Mouse (Mus musculus): ENCODE results near the gene Nudt8. TPM values are rescaled to one million over a fixed set of nuclear protein-coding genes. Genes with fewer than 3 reads are reported as not detected.

Gene Nudt8
- polyA plus RNA-seq, 1 experiment from 2014 or later: 30.5 TPM

DNA sequence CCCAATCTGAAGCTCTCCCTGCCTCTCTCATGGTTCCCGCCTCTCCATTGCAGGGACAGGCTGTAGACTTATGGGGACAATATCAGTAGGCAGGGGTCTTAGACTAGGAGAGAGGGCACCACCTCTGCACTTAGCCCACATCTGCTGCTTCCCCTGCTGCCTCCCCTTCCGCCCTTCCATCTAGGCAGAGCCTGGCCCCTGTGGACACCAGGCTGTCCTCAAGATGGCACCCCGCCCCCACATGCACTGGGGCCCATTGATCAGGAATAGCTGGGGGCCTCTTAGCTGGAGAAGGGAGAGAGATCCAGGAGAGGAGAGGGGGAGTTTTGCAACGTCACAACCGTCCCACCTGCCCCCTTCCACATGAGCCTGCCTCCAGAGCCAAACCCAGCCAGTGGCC lies 8.0 kb upstream of the Nudt8 start, which contains the start of gene Tbx10:
Gene Tbx10 (plus strand): TSS at position 337 of the 400 bp plus-strand sequence.
- H3K4me3 ChIP-seq (replicated peaks; ENCODE audit: low read length): no peak within 1 kb of the TSS
- no peaks in the 10 kb centered on the region for H3K4me1 ChIP-seq (ENCODE audit: control insufficient read depth, insufficient read depth, low read length)
- H3K36me3 ChIP-seq (ENCODE audit: control insufficient read depth, insufficient read depth, low read length): no peaks in the 10 kb centered on the region
- H3K9ac ChIP-seq (ENCODE audit: low read length): no peak within 1 kb of the TSS
- no peaks in the 10 kb centered on the region for H3K9me3 ChIP-seq (replicated peaks; ENCODE audit: control insufficient read depth, low read length)
- H3K27me3 ChIP-seq (ENCODE audit: control insufficient read depth, insufficient read depth, low read length): no peaks in the 10 kb centered on the region
- ATAC-seq (ENCODE audit: insufficient read depth, low FRiP score): no peak
- H3K4me2 ChIP-seq (ENCODE audit: low read depth, low read length): no peak within 1 kb of the TSS
- 59% methylated on average over 5 of the region's 5 CpGs for WGBS
- no peak within 1 kb of the TSS for H3K27ac ChIP-seq (ENCODE audit: low read length)

DNA sequence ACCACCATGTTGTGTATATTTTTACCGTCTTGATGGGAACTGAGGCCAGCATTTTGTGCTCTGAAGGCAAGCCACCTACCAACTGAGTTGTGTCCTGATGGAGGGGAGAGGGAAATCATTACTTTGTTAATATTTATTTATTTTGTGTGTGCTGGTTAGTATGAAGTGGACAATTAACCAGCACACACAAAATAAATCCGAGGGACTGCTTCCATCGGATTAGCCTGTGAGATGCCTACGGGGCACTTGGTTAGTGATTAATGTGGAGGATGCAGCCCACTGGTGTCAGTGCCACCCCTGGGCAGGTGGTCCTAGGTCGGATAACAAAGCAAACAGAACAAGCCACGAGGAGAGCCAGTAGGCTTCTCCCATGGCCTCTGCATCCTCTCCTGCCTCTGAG lies 5.4 kb upstream of the Nudt8 start:
- Histone ChIP-seq H3K36me3 (ENCODE audit: control insufficient read depth, insufficient read depth, low read length) (no peaks in the 10 kb centered on the region), H3K4me3 (replicated peaks; ENCODE audit: low read length) (no peak overlapping the region), H3K4me2 (ENCODE audit: low read depth, low read length) (no peak overlapping the region), H3K9ac (ENCODE audit: low read length) (no peak overlapping the region), H3K9me3 (replicated peaks; ENCODE audit: control insufficient read depth, low read length) (no peaks in the 10 kb centered on the region), H3K27ac (ENCODE audit: low read length) (no peak overlapping the region), H3K27me3 (ENCODE audit: control insufficient read depth, insufficient read depth, low read length) (no peaks in the 10 kb centered on the region), H3K4me1 (ENCODE audit: control insufficient read depth, insufficient read depth, low read length) (peaks cover 4% of the 10 kb centered on the region; the same call in 1 of the 2 replicates)
- WGBS: 58% methylated on average over 6 of the region's 6 CpGs
- ATAC-seq (ENCODE audit: insufficient read depth, low FRiP score): no peak

DNA sequence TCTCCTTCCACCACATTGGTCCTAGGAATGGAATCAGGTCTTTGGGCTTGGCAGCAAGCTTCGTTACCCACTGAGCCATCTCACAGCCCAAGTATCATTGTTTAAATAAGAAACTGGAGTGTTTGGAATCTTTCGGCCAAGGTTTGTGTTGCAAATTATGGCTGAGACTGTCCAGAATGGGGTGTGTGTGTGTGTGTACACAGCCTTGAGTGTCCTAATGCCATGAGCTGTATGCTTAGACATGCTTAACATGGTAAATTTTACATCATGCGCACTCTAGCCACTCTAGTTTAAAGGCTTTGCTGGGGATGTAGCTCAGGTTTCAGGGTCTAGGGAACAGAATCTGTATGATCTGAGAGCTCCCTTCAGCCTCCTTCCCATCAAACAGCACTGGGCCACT lies 4.9 kb upstream of the Nudt8 start:
- Histone ChIP-seq H3K4me2 (ENCODE audit: low read depth, low read length) (no peak overlapping the region), H3K9ac (ENCODE audit: low read length) (no peak overlapping the region), H3K9me3 (replicated peaks; ENCODE audit: control insufficient read depth, low read length) (no peaks in the 10 kb centered on the region), H3K27ac (ENCODE audit: low read length) (no peak overlapping the region), H3K4me1 (ENCODE audit: control insufficient read depth, insufficient read depth, low read length) (peaks cover 4% of the 10 kb centered on the region; the same call in 1 of the 2 replicates), H3K27me3 (ENCODE audit: control insufficient read depth, insufficient read depth, low read length) (no peaks in the 10 kb centered on the region), H3K4me3 (replicated peaks; ENCODE audit: low read length) (no peak overlapping the region), H3K36me3 (ENCODE audit: control insufficient read depth, insufficient read depth, low read length) (no peaks in the 10 kb centered on the region)
- WGBS: 73% methylated on average over 3 of the region's 3 CpGs
- ATAC-seq (ENCODE audit: insufficient read depth, low FRiP score): no peak

DNA sequence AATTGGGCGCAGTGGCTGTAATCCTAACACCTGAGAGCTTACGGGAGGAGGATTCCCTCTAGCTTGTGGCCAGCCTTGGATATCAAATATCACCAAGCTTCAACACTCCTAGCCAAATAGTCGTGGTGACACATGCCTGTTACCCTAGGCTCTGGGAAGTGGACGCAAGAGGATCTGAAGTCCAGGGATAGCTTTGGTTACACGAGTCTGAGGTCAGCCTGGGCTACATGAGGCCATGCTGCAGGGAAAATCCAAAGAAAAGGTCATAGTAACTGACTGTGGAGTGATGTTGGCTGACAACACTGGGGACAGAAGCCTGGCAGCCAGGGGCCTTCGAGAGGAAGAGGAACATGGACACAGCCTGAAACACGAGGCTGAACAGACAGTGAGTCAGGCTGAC lies 4.3 kb upstream of the Nudt8 start:
- Histone ChIP-seq H3K27me3 (ENCODE audit: control insufficient read depth, insufficient read depth, low read length) (no peaks in the 10 kb centered on the region), H3K9ac (ENCODE audit: low read length) (no peak overlapping the region), H3K4me2 (ENCODE audit: low read depth, low read length) (no peak overlapping the region), H3K9me3 (replicated peaks; ENCODE audit: control insufficient read depth, low read length) (no peaks in the 10 kb centered on the region), H3K4me1 (ENCODE audit: control insufficient read depth, insufficient read depth, low read length) (peaks cover 7% of the 10 kb centered on the region), H3K36me3 (ENCODE audit: control insufficient read depth, insufficient read depth, low read length) (no peaks in the 10 kb centered on the region), H3K27ac (ENCODE audit: low read length) (no peak overlapping the region), H3K4me3 (replicated peaks; ENCODE audit: low read length) (no peak overlapping the region)
- 65% methylated on average over 7 of the region's 7 CpGs for WGBS
- ATAC-seq (ENCODE audit: insufficient read depth, low FRiP score): no peak

DNA sequence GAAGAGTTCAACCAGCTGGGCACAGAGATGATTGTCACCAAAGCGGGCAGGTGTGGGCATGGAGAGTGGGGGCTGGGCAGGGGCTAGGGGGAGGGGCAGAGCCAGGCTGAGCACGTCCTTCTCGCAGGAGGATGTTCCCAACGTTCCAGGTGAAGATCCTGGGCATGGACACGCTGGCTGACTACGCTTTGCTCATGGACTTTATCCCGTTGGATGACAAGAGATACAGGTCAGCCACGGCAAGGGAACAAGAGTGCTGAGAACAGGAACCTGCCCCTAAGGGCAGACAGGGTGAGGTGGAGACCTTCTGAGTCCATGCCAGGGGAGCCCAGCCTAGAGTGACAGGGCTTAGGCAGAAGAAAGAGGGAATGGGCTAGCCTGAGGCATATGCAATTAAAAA lies 3.6 kb upstream of the Nudt8 start:
- H3K4me1 ChIP-seq (ENCODE audit: control insufficient read depth, insufficient read depth, low read length): peaks cover 13% of the 10 kb centered on the region
- no peak for ATAC-seq (ENCODE audit: insufficient read depth, low FRiP score)
- no peaks in the 10 kb centered on the region for H3K9me3 ChIP-seq (replicated peaks; ENCODE audit: control insufficient read depth, low read length)
- H3K9ac ChIP-seq (ENCODE audit: low read length): no peak overlapping the region
- H3K27ac ChIP-seq (ENCODE audit: low read length): no peak overlapping the region
- H3K4me2 ChIP-seq (ENCODE audit: low read depth, low read length): no peak overlapping the region
- no peak overlapping the region for H3K4me3 ChIP-seq (replicated peaks; ENCODE audit: low read length)
- no peaks in the 10 kb centered on the region for H3K36me3 ChIP-seq (ENCODE audit: control insufficient read depth, insufficient read depth, low read length)
- 75% methylated on average over 8 of the region's 8 CpGs for WGBS
- H3K27me3 ChIP-seq (ENCODE audit: control insufficient read depth, insufficient read depth, low read length): no peaks in the 10 kb centered on the region

DNA sequence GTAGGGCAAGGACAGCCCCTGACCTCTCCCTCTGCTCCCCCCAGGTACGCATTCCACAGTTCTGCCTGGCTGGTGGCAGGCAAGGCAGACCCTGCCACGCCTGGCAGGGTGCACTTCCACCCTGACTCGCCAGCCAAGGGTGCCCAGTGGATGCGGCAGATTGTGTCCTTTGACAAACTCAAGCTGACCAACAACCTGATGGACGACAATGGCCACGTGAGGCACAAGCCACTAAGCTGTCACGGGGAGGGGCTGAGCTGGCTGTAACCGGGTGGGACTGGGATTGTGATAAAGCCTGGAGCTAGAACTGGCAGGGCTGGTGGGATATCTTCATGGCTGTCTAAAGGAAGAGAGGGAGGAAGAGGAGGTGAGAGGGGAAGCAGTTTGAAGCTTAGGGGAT lies 3.1 kb upstream of the Nudt8 start:
- Histone ChIP-seq H3K27me3 (ENCODE audit: control insufficient read depth, insufficient read depth, low read length) (no peaks in the 10 kb centered on the region), H3K9me3 (replicated peaks; ENCODE audit: control insufficient read depth, low read length) (no peaks in the 10 kb centered on the region), H3K4me2 (ENCODE audit: low read depth, low read length) (no peak overlapping the region), H3K9ac (ENCODE audit: low read length) (no peak overlapping the region), H3K27ac (ENCODE audit: low read length) (no peak overlapping the region), H3K4me3 (replicated peaks; ENCODE audit: low read length) (no peak overlapping the region), H3K36me3 (ENCODE audit: control insufficient read depth, insufficient read depth, low read length) (no peaks in the 10 kb centered on the region), H3K4me1 (ENCODE audit: control insufficient read depth, insufficient read depth, low read length) (peaks cover 14% of the 10 kb centered on the region)
- 49% methylated on average over 8 of the region's 8 CpGs for WGBS
- no peak for ATAC-seq (ENCODE audit: insufficient read depth, low FRiP score)

DNA sequence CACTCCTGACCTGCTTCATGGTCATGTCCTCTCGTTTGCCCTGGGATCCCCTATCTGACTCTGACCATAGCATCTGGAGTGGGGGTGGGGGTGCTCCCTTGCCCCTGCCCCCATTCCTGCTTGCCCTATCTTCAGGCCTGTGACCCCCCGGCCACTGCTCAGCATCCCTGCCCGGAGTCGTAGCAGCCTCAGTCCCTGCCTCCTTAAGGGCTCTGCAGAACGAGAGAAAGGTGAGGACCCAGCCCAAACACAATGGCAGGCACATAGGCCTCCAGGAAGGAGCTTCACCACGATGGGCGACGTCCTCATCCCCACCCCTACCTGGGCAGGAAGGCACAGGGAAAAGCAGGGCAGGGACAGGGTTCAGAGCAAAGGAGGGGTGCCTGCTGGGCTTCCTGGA lies 2.0 kb upstream of the Nudt8 start:
- H3K9ac ChIP-seq (ENCODE audit: low read length): no peak overlapping the region
- H3K4me3 ChIP-seq (replicated peaks; ENCODE audit: low read length): no peak overlapping the region
- no peak overlapping the region for H3K4me2 ChIP-seq (ENCODE audit: low read depth, low read length)
- H3K4me1 ChIP-seq (ENCODE audit: control insufficient read depth, insufficient read depth, low read length): peaks cover 16% of the 10 kb centered on the region
- no peaks in the 10 kb centered on the region for H3K36me3 ChIP-seq (ENCODE audit: control insufficient read depth, insufficient read depth, low read length)
- WGBS: 70% methylated on average over 8 of the region's 8 CpGs
- H3K27ac ChIP-seq (ENCODE audit: low read length): no peak overlapping the region
- no peaks in the 10 kb centered on the region for H3K27me3 ChIP-seq (ENCODE audit: control insufficient read depth, insufficient read depth, low read length)
- H3K9me3 ChIP-seq (replicated peaks; ENCODE audit: control insufficient read depth, low read length): no peaks in the 10 kb centered on the region
- no peak for ATAC-seq (ENCODE audit: insufficient read depth, low FRiP score)

DNA sequence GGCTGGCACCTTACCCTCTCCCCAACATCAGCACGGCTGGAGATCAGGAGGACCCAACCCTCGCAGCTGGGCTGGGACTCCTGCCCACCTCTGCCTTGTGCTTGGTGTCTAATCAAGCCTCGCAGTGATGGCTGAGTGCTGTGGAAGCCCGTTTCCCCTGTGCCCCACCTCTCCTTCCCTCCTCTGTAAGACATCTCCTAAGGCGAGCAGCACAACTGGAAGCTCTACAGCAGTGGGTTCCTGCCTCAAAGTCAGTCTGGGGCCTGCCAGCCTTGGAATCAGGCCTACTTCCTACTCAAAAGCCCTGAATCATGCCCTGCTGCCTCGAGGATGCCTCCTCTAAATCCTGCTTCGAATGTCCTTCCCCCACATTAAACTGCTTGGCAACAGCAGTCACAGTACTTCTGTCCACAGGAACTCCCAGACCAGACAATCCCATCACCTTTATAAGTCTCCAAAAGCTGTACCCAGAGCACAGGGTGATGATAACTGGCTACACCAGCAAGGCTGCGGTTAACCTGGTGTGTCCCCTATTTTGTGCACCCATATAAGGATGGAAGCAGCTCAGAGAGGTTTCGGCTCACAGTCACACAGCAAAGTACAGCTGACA lies 1.2 kb upstream of the Nudt8 start:
- Histone ChIP-seq H3K9me3 (replicated peaks; ENCODE audit: control insufficient read depth, low read length) (no peaks in the 10 kb centered on the region), H3K27ac (ENCODE audit: low read length) (0 out of 2 replicates have a peak overlapping the region, but pooled peaks have one; percentile 97), H3K9ac (ENCODE audit: low read length) (peak overlapping the region; percentile 91), H3K36me3 (ENCODE audit: control insufficient read depth, insufficient read depth, low read length) (no peaks in the 10 kb centered on the region), H3K4me3 (replicated peaks; ENCODE audit: low read length) (peak overlapping the region; percentile 87), H3K27me3 (ENCODE audit: control insufficient read depth, insufficient read depth, low read length) (no peaks in the 10 kb centered on the region), H3K4me1 (ENCODE audit: control insufficient read depth, insufficient read depth, low read length) (peaks cover 16% of the 10 kb centered on the region), H3K4me2 (ENCODE audit: low read depth, low read length) (peak overlapping the region; percentile 82)
- no peak for ATAC-seq (ENCODE audit: insufficient read depth, low FRiP score)
- 85% methylated on average over 9 of the region's 9 CpGs for WGBS

DNA sequence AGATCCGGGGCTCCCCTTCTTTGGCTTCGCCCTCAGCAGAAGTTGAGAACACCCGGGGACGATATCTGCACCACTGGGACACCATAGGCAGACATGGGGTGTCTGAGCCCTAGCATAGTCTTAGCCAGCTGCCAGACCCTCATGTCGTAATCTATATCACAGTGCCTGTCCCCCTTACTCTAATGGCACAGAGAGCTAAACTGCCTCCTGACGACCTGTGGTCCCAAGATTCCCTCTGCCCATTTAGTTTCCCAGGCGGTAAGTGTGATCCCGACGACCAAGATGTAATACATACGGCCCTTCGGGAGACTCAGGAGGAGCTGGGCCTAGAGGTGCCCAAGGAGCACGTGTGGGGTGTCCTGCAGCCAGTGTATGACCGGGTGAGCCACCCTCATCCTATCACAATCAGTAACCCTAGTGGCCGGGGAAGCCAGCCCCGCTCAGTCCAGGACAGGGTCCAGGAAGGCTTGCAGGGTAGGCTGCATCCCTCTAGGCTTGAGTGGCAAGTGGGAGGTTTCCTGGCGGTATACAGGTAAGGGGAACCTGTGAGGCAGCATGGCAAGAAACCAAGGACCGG lies 657 bp downstream of the Nudt8 start:
- no peak for ATAC-seq (ENCODE audit: insufficient read depth, low FRiP score)
- WGBS: 11% methylated on average over 17 of the region's 17 CpGs

More for the DNA sequence above, 657 bp downstream of the Nudt8 start:
- Histone ChIP-seq H3K9me3 (replicated peaks; ENCODE audit: control insufficient read depth, low read length) (no peaks in the 10 kb centered on the region), H3K4me1 (ENCODE audit: control insufficient read depth, insufficient read depth, low read length) (peaks cover 16% of the 10 kb centered on the region), H3K4me2 (ENCODE audit: low read depth, low read length) (peak overlapping the region; percentile 82), H3K9ac (ENCODE audit: low read length) (peak overlapping the region; percentile 91), H3K27me3 (ENCODE audit: control insufficient read depth, insufficient read depth, low read length) (no peaks in the 10 kb centered on the region), H3K27ac (ENCODE audit: low read length) (peak overlapping the region; percentile 97), H3K4me3 (replicated peaks; ENCODE audit: low read length) (peak overlapping the region; percentile 87), H3K36me3 (ENCODE audit: control insufficient read depth, insufficient read depth, low read length) (no peaks in the 10 kb centered on the region)
